Mouse (Mus musculus): ENCODE measurements at regions not wholly inside any gene's neighbourhood (a gene's known extent, or its start where the extent isn't known, plus 50 kb on each side); places are given as distances from the start of the nearest gene placed in this dataset.

DNA sequence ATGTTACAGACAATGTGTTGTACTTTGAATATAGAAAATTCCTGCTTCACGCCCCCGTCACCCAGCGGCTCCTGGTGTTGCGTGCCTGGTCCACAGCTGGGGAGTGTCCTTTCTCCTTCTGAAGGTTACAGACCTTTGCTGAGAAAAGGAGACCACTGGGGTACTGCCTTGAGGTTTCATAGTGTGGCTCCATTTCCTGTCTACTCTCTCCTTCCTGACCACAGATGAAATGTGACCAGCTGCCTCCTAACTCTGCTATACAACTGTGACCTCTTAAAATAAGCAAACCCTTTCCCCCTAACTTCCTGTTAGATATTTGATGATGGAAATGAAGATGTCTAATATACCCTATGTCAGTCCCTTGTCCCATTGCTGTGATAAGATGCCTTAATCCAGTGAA, 234.0 kb downstream of the Emp1 start:
- DNase-seq (ENCODE audit: inconsistent age in 2 of 2, low spot score in 1 of 2) = no peak

DNA sequence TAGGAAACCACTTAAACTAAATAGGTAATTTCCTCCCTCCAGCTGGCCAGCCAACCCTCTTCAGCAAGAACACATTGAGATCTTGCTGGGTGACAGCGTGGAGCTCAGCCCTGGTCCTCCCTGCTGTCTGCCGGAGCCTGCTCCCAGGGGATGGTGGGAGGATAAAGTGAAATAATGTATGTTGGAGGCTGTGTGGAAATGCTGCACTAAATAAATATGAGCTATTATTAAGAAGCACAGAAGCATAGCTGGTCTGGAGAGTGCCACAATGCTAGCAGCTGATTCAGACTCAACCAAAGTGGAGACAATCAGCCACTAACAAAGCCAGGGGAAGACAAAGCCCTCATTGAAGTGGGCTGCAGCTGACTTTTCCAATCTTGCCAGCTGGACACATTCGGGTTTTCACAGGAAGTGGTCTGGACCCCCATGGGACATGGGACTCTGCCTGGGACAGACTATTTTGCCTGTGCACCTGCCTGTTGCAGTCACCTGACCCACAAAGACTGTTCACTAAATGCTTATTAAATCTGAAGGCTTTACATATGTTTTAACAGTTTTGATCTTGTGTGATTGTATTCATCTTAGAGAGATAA, 248.3 kb downstream of the Emp1 start:
- no peak for DNase-seq (ENCODE audit: inconsistent age in 2 of 2, low spot score in 1 of 2)

DNA sequence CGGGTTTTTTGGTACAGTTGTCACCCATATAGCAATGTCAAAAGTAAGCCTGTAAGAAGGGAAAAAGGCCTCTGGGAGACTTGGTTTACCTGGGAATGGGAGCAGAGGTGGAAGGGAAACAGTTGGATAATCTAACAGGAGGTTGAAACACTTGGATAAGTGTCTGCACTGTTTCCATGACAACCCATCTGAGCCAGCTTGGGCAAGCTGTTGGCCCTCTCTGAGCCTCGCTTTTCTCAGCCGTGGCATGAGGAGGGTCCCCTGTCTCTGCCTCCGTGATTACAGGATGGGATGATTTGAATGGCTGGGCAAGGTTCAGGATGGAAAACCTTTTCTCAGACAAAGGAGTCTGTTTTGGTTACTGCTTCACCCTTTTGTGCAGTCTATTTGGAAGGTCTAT, 265.6 kb downstream of the Emp1 start:
- DNase-seq (ENCODE audit: inconsistent age in 2 of 2, low spot score in 1 of 2) = no peak

GRCm38 (mm10) chr6:135629236-135629635, 266.9 kb downstream of the Emp1 start:
- DNase-seq (ENCODE audit: inconsistent age in 2 of 2, low spot score in 1 of 2) = no peak

DNA sequence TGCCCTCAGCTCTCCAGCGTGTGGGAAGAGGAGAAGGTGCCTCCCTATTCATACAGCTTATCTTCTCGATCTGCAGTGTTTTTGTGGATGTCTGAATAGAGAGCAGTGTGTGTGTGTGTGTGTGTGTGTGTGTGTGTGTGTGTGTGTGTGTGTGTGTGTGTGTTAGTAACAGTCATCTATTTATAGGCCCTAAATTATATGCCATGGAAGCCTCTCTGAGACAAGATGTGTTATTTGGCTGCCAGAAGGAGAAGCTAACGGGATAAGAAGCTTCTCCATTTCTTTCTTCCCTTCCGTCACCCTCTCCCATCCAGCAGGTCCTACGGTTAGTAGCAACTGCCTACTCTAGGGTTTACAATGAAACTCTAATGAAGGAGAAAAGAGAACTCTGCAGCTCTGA, 270.3 kb downstream of the Emp1 start:
- no peak for DNase-seq (ENCODE audit: inconsistent age in 2 of 2, low spot score in 1 of 2)

DNA sequence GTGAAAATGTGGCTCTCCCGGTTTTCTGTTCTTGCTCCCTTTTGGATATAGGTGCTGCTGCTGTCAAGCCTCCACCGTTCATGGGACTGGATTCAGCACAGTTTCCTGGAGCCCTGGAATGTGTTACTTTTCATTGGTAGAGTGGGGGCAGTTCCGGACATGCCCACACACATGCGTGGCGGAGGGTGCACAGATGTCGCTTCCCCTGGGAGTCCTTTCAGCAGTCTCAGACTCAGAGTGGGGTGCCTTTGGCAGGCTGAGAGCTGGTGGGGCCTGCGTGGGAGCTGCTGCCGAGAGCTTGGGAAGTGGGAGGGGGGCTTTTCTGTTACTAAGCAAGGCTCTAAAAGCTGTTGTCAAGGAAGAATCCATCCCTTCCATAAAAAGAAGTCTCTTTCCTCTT, 274.3 kb downstream of the Emp1 start:
- no peak for DNase-seq (ENCODE audit: inconsistent age in 2 of 2, low spot score in 1 of 2)

DNA sequence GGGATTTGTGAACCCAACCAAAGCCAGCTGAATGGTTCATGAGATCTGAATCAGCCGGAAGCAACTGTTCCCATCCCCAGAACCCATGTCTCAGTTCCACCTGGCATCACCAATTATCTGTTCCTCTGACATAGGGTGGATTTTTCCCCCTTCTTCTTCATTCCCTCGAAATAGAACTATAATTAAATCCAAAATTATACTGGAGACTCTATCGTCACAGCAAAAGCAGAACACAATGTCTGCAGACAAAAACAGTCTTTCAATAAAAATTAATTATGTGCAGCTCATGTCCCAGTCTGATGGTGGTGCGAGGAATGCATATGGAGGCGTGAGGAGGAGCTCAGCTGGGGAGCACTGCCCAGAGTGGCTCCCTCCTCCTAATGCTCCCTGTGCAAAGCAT, 280.4 kb downstream of the Emp1 start:
- no peak for DNase-seq (ENCODE audit: inconsistent age in 2 of 2, low spot score in 1 of 2)

DNA sequence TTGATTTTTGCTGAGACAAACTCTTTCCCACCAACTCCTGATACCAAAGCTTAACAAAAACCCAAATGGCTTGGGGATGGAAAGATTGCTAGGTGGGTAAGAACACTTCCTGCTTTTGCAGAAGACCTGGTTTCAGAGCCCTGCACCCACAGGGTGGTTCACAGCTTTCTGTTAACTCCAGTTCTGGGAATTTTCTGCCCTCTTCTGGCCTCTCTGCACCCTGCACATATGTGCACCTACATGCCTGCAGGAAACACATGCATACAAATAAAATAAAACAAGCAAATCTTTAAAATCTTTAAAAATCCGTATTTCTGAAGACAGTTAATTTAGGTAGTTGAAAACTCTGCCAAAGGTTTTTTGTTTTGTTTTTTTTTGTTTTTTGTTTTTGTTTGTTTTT, 283.8 kb downstream of the Emp1 start:
- DNase-seq (ENCODE audit: inconsistent age in 2 of 2, low spot score in 1 of 2) = peak in 1 of 2 experiments; percentile 22

DNA sequence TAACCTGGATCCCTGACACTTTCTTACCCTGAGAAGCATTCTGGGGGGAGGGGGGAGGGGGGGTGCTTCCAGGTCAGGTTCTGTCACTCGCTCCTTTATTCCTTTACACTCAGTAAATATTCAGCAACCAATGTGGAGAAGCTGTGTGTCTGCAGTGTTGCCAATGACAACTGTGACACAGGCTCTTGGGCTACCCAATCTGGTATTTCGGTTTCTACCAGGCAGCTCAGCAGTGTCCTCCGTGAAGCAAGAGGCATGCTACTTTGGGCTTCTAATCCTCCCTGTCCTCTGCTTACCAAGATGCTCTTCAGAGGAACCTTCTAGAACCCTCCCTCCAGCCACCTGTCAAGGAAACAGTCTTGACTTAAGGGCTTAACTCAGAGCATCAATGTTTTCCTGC, 290.7 kb downstream of the Emp1 start:
- DNase-seq (ENCODE audit: inconsistent age in 2 of 2, low spot score in 1 of 2) = no peak

- no peak for DNase-seq (ENCODE audit: inconsistent age in 2 of 2, low spot score in 1 of 2)
These were observed 300.0 kb downstream of the Emp1 start for GRCm38 (mm10) chr6:135662386-135662785.

GRCm38 (mm10) chr6:135662801-135663537, 300.6 kb downstream of the Emp1 start:
- DNase-seq (ENCODE audit: inconsistent age in 2 of 2, low spot score in 1 of 2) = no peak

Measured in adrenal gland, adult (tissue).